Mouse (Mus musculus) NIH3T3 (cell line): ENCODE results near the gene Plcl1.

Experiments used
- DNase-seq: peaks from one replicate; pipeline ENCODE4 v3.0.0-alpha.2; 2012; ENCODE audit warnings: low read depth

Gene Plcl1

DNA sequence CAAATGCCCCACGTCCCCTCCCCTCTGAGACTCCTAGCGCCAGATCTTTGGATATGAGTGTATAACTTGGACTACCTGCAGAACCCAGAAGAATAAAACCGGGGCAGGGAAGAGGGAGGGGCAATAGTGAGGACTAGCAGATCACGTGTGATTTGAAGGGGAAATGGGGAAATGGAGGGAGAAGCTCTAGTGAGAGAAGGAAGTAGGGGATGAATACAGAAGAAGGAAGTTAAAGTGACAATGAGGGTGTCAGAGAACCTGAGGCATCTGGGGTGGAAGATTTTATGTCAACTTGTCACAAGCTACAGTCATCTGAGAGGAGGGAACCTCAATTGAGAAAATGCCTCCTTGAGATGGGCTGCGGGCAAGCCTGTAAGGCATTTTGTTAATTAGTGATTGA is 119.4 kb downstream of the Plcl1 start:
- no peak for DNase-seq

GRCm38 (mm10) chr1:55525748-55526147 is 120.0 kb downstream of the Plcl1 start:
- DNase-seq = no peak

DNA sequence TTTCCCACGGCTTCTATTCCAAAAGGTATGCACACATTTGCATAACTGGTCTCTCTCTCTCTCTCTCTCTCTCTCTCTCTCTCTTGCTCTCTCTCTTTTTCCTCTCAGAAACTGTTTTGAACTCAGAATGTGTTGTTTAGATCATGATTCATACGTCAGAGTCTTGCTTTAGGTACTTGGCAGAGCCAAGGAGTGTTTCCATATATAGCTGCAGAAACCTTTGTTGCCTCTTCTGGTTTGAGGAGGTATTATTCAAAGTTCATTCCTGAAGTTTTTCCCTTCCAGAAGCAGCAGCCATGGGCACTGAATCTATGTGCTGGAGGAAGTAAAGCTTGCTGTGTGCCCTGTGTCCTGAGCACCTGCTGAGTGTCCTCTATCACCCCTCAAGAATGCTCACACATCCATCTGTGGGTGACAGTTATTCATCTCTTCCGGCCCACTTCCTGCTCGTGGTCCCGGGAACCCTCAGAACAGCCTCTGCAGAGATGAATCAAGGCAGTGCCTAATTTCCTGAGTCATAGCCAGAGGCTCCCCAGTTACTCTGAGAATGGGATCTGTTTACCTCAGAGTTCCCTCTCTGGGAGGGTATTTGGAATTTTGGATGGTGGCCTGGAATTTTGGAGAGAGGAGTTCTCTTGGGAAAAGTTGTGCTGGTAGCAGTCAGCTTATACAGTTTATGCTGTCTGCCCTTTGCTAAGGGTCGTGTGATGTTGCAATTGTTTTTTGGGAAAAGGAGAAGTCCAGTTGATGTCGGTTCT is 123.0 kb downstream of the Plcl1 start:
- peak; percentile 54 for DNase-seq

DNA sequence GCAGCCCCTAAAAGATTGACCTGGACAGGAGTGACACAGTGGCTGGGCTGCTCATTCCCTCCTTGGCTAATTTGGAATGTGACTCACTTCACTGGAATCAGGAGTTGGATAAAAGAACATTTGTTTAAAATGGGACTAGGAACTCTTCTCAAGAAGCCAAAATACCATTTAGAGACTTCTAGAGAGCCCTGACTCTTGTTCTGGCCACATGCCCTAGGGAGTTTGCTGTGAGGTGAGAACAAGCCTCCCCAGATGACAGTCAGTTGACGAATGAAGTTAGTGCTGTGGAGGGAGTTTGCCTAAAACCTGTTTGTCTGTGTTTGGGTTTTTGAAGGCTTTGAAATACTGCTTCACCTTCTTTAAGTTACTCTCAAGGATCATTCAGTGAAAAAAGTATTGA is 128.1 kb downstream of the Plcl1 start:
- no peak for DNase-seq

GRCm38 (mm10) chr1:55554405-55554804 is 148.7 kb downstream of the Plcl1 start:
- no peak for DNase-seq

- no peak for DNase-seq
These were observed 152.2 kb downstream of the Plcl1 start for GRCm38 (mm10) chr1:55557960-55558359.

DNA sequence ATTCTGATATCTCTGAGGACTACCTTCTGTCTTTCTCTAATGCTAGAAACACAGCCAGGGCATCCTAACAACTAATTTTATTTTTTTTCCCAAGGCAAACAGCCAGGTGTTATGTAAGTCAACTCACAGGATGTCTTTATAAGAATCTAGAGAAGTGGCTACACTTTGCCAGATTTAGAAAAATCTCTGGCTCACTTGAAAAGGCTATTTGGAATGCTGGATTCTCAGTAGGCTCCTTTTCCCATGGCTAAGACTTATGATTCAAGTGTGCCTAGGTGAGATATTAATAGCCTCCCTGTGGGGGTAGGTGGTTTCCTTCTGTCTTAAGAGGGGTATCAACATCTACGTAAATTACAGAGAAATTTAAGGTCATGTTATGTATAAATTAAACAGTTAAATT is 152.7 kb downstream of the Plcl1 start:
- DNase-seq = no peak

GRCm38 (mm10) chr1:55559998-55560397 is 154.3 kb downstream of the Plcl1 start:
- no peak for DNase-seq

- DNase-seq = no peak
These were observed 160.2 kb downstream of the Plcl1 start for GRCm38 (mm10) chr1:55565933-55566332.

- no peak for DNase-seq
These were observed 162.2 kb downstream of the Plcl1 start for GRCm38 (mm10) chr1:55567801-55568360.

DNA sequence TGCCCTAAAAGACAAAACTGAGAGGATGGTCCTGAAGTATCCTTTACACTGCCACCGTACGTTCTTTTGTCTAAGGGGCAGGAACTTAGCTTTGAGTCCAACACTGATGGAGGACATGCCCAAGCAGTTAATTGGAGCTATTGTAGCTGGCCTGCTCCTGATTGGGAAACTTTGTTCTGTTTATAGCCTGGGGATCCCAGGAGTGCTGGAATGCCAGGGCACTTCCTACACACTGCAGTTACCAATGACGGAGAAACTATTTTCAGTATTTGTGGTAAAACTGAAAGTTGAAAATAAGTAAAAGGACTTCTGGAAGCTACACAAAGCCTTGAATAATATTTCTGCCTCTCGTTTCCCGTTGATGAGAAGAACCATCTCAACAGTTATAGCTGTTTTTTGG is 164.5 kb downstream of the Plcl1 start:
- no peak for DNase-seq

DNA sequence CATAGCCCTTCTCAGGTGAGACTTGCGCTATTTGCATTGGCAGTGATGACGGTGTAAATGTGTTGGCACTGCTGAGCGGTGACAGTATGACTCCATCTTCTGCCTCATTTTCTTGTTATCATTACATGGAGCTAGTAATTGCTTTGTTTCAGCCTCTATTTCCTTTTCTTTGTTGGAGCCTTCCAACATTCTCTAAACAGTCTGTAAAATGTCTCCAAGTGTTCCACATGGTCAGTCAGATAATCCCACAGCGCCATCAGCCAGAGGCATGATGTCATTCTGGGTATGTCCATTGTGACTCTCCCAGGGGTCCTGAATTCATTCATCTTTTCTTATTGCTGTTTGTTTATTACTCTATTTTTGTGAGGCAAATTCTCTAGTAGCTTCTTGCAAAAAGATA is 165.7 kb downstream of the Plcl1 start:
- no peak for DNase-seq

DNA sequence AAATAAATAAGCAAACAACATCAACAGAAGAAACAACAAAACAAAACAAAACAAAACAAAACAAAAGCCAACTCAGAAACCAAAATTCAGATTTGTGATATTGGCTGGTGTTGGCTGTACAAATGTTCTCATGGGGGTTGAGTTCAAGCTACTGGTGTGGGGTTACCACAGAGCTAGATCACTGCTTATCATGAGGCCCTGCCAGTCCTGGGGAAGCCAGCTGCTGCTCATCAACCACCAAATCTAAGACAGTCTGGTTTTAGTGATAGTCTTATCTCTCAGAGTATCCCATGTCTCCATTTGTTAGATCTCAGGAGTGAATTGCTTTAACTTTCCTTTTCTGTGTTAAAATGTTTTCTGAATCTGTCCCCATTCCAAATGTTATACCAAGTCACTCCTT is 166.5 kb downstream of the Plcl1 start:
- DNase-seq = no peak

- DNase-seq = no peak
These were observed 166.9 kb downstream of the Plcl1 start for GRCm38 (mm10) chr1:55572664-55573063.

DNA sequence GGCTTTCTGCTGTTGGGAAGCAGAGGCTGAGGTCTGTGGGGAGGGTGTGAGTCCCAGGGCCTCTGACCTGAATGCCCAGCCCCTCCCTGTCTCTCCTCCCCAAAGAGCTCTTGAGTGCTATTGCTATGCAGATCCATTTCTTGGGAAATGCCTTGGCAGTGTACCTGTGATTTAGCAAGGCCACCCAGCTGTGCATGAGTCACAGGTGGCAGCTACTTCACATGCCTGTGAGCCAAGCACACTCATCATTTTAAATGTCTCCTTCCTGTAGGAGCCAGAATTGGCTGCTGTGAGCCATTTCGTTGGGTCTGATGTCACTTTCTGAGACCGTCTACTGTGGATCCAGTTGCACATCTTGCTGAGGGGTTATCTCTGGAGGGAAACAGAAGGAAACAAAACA is 170.2 kb downstream of the Plcl1 start:
- DNase-seq = peak; percentile 36

- DNase-seq = no peak
These were observed 176.0 kb downstream of the Plcl1 start for GRCm38 (mm10) chr1:55581752-55582151.

DNA sequence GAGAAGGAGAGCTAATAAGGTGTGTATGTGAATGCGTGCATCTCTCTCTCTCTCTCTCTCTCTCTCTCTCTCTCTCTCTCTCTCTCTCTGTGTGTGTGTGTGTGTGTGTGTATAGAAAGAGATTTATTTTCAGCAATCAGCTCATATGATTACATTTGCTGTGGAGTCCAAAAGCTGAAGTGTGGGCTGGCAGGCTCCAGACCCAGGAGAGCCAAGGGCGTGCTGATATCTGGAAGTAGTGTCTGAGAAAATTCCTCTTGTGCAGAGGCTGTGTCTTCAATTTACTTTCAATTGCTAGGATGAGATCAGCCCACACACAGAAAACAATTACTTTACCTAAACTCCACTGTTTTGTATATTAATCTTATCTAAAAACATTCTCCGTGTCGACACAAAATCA is 179.7 kb downstream of the Plcl1 start:
- DNase-seq = no peak

GRCm38 (mm10) chr1:55588090-55588489 is 182.4 kb downstream of the Plcl1 start:
- DNase-seq = no peak

- DNase-seq = no peak
These were observed 184.3 kb downstream of the Plcl1 start for GRCm38 (mm10) chr1:55590047-55590446.

- peak; percentile 49 for DNase-seq
These were observed 194.8 kb downstream of the Plcl1 start for GRCm38 (mm10) chr1:55600496-55600895.

DNA sequence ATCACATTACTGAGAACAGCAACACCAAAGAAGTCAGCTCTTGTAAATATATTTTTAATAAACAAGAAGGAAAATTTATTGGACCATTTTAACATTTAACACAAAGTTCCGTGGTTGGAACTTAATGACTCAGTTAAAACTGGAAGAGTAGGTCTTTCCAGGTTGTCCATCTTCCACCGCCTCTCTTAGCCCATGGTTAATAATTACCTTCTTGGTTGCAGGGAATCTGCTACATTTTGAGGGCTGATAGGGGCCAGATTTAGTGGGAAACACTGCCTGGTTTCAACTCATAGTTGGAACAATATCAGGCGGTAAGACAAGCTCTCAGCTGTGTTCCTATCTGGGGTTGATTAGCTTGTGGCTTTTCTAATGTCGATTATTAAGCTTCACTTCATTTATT is 198.9 kb downstream of the Plcl1 start:
- no peak for DNase-seq

DNA sequence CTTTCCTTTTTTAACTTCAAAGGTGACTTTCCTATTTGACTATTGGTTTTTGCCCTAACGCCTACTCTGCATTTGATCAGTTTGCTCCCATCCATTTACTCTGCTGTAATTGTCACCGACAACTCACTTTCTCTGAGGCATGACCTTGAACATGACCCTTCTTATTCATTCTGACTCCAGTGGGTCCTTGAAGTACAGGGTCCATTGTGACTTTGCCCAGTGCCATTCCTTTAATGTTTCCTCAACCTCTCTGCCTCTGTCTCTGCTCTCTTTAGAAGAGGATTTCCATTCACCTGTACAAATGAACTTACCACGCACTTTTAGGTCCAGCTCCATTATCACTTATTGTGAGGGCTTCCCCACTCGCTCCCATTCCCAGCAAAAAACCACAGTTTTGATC is 199.7 kb downstream of the Plcl1 start:
- DNase-seq = no peak

GRCm38 (mm10) chr1:55605956-55606355 is 200.2 kb downstream of the Plcl1 start:
- DNase-seq = no peak

- no peak for DNase-seq
These were observed 200.7 kb downstream of the Plcl1 start for GRCm38 (mm10) chr1:55606405-55606804.
